Mouse (Mus musculus) CH12.LX (cell line): ENCODE data around the gene Abca3. TPM values are rescaled to one million over a fixed set of nuclear protein-coding genes. Genes with fewer than 3 reads are reported as not detected.

ENCODE experiments used
- DNase-seq: peaks from one replicate; pipeline ENCODE4 v3.0.0-alpha.2; 2013; ENCODE audit errors: extremely low read depth
- H3K27ac ChIP-seq: 2 replicates; pipeline ENCODE4 v1.5.1; 2012; ENCODE audit warnings: low read depth, mild to moderate bottlenecking, control low read depth, moderate library complexity; ENCODE audit not compliant: insufficient read depth
- H3K27me3 ChIP-seq: replicated peaks from 2 replicates; pipeline ENCODE3; 2012; ENCODE audit warnings: inconsistent platforms
- H3K36me3 ChIP-seq, 2 experiments: replicated peaks in 1 of 2; 2 replicates each; pipeline versions ENCODE3 to v1.6.1; 2012; ENCODE audit warnings: inconsistent platforms in 1 of 2, low read length in 1 of 2, mild to moderate bottlenecking in 1 of 2, mixed read lengths in 1 of 2, moderate library complexity in 1 of 2; ENCODE audit not compliant: control insufficient read depth in 1 of 2, insufficient read depth in 1 of 2
- H3K4me1 ChIP-seq, 2 experiments: 2 replicates each; pipeline ENCODE4 v1.6.1; 2012; ENCODE audit warnings: inconsistent platforms in 1 of 2, moderate library complexity in 1 of 2; ENCODE audit not compliant: insufficient read depth in 2 of 2, control insufficient read depth in 1 of 2
- H3K4me2 ChIP-seq: 2 replicates; pipeline ENCODE4 v1.6.1; 2012; ENCODE audit warnings: low read depth, mild to moderate bottlenecking, control low read depth; ENCODE audit not compliant: poor library complexity, insufficient read depth, severe bottlenecking
- H3K4me3 ChIP-seq, 3 experiments: fragments of 150-350 bp in 1 of 3; sonication (generic) in 1 of 3; replicated peaks in 1 of 3; 2 replicates each; pipeline versions ENCODE3 to v1.5.1; 2011 to 2012; ENCODE audit warnings: low read depth in 2 of 3, low read length in 2 of 3, mild to moderate bottlenecking in 2 of 3, moderate library complexity in 2 of 3, control low read depth in 1 of 3, improper control_type of control experiment in 1 of 3, inconsistent platforms in 1 of 3, mixed read lengths in 1 of 3; ENCODE audit not compliant: poor library complexity in 1 of 3
- H3K79me2 ChIP-seq: replicated peaks from 2 replicates; pipeline ENCODE4 v1.6.1; 2012; ENCODE audit warnings: mild to moderate bottlenecking, moderate library complexity; ENCODE audit not compliant: control insufficient read depth, poor library complexity, insufficient read depth, severe bottlenecking; ENCODE audit errors: extremely low read depth
- H3K9ac ChIP-seq: 2 replicates; pipeline ENCODE4 v1.6.1; 2012; ENCODE audit warnings: low read depth, mild to moderate bottlenecking, control low read depth, moderate library complexity; ENCODE audit not compliant: insufficient read depth
- H3K9me3 ChIP-seq: replicated peaks from 2 replicates; pipeline ENCODE3; 2012; ENCODE audit warnings: low read length, inconsistent platforms, mixed read lengths
- BHLHE40 ChIP-seq: IDR thresholded peaks from 2 replicates; pipeline ENCODE4 v1.6.1; 2011; ENCODE audit warnings: mild to moderate bottlenecking, low read depth, low read length, improper control_type of control experiment
- ETS1 ChIP-seq: conservative IDR thresholded peaks from 2 replicates; pipeline ENCODE4 v1.6.1; 2012; ENCODE audit warnings: low read depth, mild to moderate bottlenecking, inconsistent platforms, low read length, improper control_type of control experiment, moderate library complexity
- GABPA ChIP-seq: IDR thresholded peaks from 2 replicates; pipeline ENCODE4 v1.6.1; 2012; ENCODE audit warnings: low read depth, low read length, improper control_type of control experiment, inconsistent platforms; ENCODE audit not compliant: insufficient replicate concordance
- IRF4 ChIP-seq: IDR thresholded peaks from 2 replicates; pipeline ENCODE4 v1.6.1; 2014; ENCODE audit warnings: low read depth, mild to moderate bottlenecking, inconsistent platforms, low read length, improper control_type of control experiment
- JUN ChIP-seq: IDR thresholded peaks from 2 replicates; pipeline ENCODE4 v1.6.1; 2011; ENCODE audit warnings: low read depth, mild to moderate bottlenecking, low read length, improper control_type of control experiment, moderate library complexity; ENCODE audit not compliant: insufficient read depth
- JUND ChIP-seq: conservative IDR thresholded peaks from 2 replicates; pipeline ENCODE4 v1.6.1; 2011; ENCODE audit warnings: low read depth, low read length, improper control_type of control experiment
- KAT2A ChIP-seq: IDR thresholded peaks from 2 replicates; pipeline ENCODE4 v1.6.1; 2012; ENCODE audit warnings: low read length, improper control_type of control experiment, inconsistent platforms; ENCODE audit not compliant: insufficient replicate concordance
- MAFK ChIP-seq: IDR thresholded peaks from 2 replicates; pipeline ENCODE4 v1.6.1; 2011; ENCODE audit warnings: low read length, improper control_type of control experiment; ENCODE audit not compliant: insufficient replicate concordance
- MAX ChIP-seq: IDR thresholded peaks from 2 replicates; pipeline ENCODE4 v1.6.1; 2011; ENCODE audit warnings: low read length, improper control_type of control experiment
- MEF2A ChIP-seq: IDR thresholded peaks from 2 replicates; pipeline ENCODE4 v1.6.1; 2014; ENCODE audit warnings: low read depth, mild to moderate bottlenecking, inconsistent platforms, low read length, improper control_type of control experiment, borderline replicate concordance
- MXI1 ChIP-seq: IDR thresholded peaks from 2 replicates; pipeline ENCODE4 v1.6.1; 2011; ENCODE audit warnings: mild to moderate bottlenecking, low read depth, low read length, improper control_type of control experiment
- MYC ChIP-seq: IDR thresholded peaks from 2 replicates; pipeline ENCODE4 v1.6.1; 2011; ENCODE audit warnings: low read depth, mild to moderate bottlenecking, improper control_type of control experiment, low read length
- NRF1 ChIP-seq: IDR thresholded peaks from 2 replicates; pipeline ENCODE4 v1.6.1; 2014; ENCODE audit warnings: low read depth, mild to moderate bottlenecking, inconsistent platforms, low read length, improper control_type of control experiment, moderate library complexity
- PAX5 ChIP-seq: IDR thresholded peaks from 2 replicates; pipeline ENCODE4 v1.6.1; 2012; ENCODE audit warnings: low read length, inconsistent platforms, mixed read lengths
- POLR2A ChIP-seq: IDR thresholded peaks from 2 replicates; pipeline ENCODE4 v1.6.1; 2011; ENCODE audit warnings: low read depth, mild to moderate bottlenecking, improper control_type of control experiment, low read length
- RAD21 ChIP-seq: IDR thresholded peaks from 2 replicates; pipeline ENCODE4 v1.6.1; 2011; ENCODE audit warnings: low read depth, mild to moderate bottlenecking, low read length, improper control_type of control experiment, moderate library complexity
- SIN3A ChIP-seq: IDR thresholded peaks from 2 replicates; pipeline ENCODE4 v1.6.1; 2012; ENCODE audit warnings: low read length, improper control_type of control experiment, inconsistent platforms
- SMC3 ChIP-seq: IDR thresholded peaks from 2 replicates; pipeline ENCODE4 v1.6.1; 2011; ENCODE audit warnings: low read depth, low read length, improper control_type of control experiment
- USF2 ChIP-seq: conservative IDR thresholded peaks from 2 replicates; pipeline ENCODE4 v1.6.1; 2011; ENCODE audit warnings: low read depth, low read length, improper control_type of control experiment
- ZMIZ1 ChIP-seq: IDR thresholded peaks from 2 replicates; pipeline ENCODE4 v1.6.1; 2012; ENCODE audit warnings: low read depth, mild to moderate bottlenecking, inconsistent platforms, low read length, improper control_type of control experiment
- ZNF384 ChIP-seq: IDR thresholded peaks from 2 replicates; pipeline ENCODE4 v1.6.1; 2012; ENCODE audit warnings: low read depth, low read length, improper control_type of control experiment, inconsistent platforms
- dilution Hi-C: fragments of 300-500 bp; cut with MboI; formaldehyde crosslinking; loops from 2 replicates; pipeline ENCODE4 v1.14.3; 2020; ENCODE audit warnings: low sequenced_read_pairs; ENCODE audit not compliant: extremely low pct_unique_long_range_greater_than_20kb, extremely low pct_ligation_motif_present
- in situ Hi-C: fragments of 300-500 bp; cut with MboI; formaldehyde crosslinking; loops from 3 replicates; pipeline ENCODE4 v1.14.3; 2019; ENCODE audit warnings: low sequenced_read_pairs, low pct_ligation_motif_present, low pct_unique_long_range_greater_than_20kb, mixed read lengths
- polyA plus RNA-seq: library from polyadenylated mRNA; unstranded; fragments of >175 nt; gene quantifications from 2 replicates; pipeline ENCODE4 v1.2.1, GENCODE M21; 2012; ENCODE audit warnings: low read depth; ENCODE audit not compliant: insufficient read length
- total RNA-seq, 2 experiments: library from RNA; depleted of rRNA; stranded (reverse); fragments of 300-350 nt in 1 of 2; fragments of >200 nt in 1 of 2; gene quantifications; 2 replicates each; pipeline ENCODE4 v1.2.3; 2012 to 2014

Gene Abca3
- total and polyA plus RNA-seq, 3 experiments: 3.9 to 8.7 (median 8.4) TPM

- in situ Hi-C loops: no loop called here
- H3K36me3 ChIP-seq: peaks cover 48 to 63% of the 10 kb centered on the region in 2 experiments
- dilution Hi-C loops: no loop called here
- peaks cover 15% of the 10 kb centered on the region for H3K79me2 ChIP-seq
- H3K4me2 ChIP-seq: no peak overlapping the region
- no peaks in the 10 kb centered on the region for H3K27me3 ChIP-seq
- TF ChIP-seq IRF4 (no peak), SMC3 (no peak), MAFK (no peak), USF2 (no peak), GABPA (no peak)
- H3K4me3 ChIP-seq: no peak overlapping the region
- no peaks in the 10 kb centered on the region for H3K9me3 ChIP-seq
- no peak overlapping the region for H3K27ac ChIP-seq
- H3K9ac ChIP-seq: no peak overlapping the region
- no peak for DNase-seq
- peaks cover 3 to 45% of the 10 kb centered on the region in 2 experiments; a peak in 3 of 4 replicates for H3K4me1 ChIP-seq
These were observed 99.5 kb downstream of the Abca3 start for GRCm38 (mm10) chr17:24451220-24451619.

- no peak overlapping the region for H3K27ac ChIP-seq
- H3K9me3 ChIP-seq: no peaks in the 10 kb centered on the region
- H3K36me3 ChIP-seq: peaks cover 28 to 41% of the 10 kb centered on the region in 2 experiments
- H3K9ac ChIP-seq: no peak overlapping the region
- peaks cover 3 to 27% of the 10 kb centered on the region in 2 experiments; a peak in 3 of 4 replicates for H3K4me1 ChIP-seq
- no peaks in the 10 kb centered on the region for H3K27me3 ChIP-seq
- peaks cover 15% of the 10 kb centered on the region for H3K79me2 ChIP-seq
- TF ChIP-seq RAD21 (no peak), JUND (no peak), PAX5 (no peak), KAT2A (no peak), SIN3A (no peak), ETS1 (no peak), MAX (no peak), ZMIZ1 (no peak), NRF1 (no peak), SMC3 (no peak), POLR2A (no peak), BHLHE40 (no peak), ZNF384 (no peak), JUN (no peak), USF2 (no peak), MYC (no peak), MEF2A (no peak), MXI1 (no peak)
- no peak overlapping the region; the same call in 1 of the 2 replicates for H3K4me2 ChIP-seq
- dilution Hi-C loops (no loop called here), in situ Hi-C loops (no loop called here)
- H3K4me3 ChIP-seq: no peak overlapping the region
- DNase-seq: no peak
These were observed 101.6 kb downstream of the Abca3 start for GRCm38 (mm10) chr17:24453372-24453771.
